Mouse (Mus musculus) bone marrow macrophage, adult 2 months (primary cell): ENCODE results near the gene Stat3. TPM values are rescaled to one million over a fixed set of nuclear protein-coding genes. Genes with fewer than 3 reads are reported as not detected.

Source experiments
- H3K27ac ChIP-seq: 2 replicates; pipeline ENCODE4 v1.5.1; 2012; ENCODE audit warnings: low read depth, low read length; ENCODE audit not compliant: insufficient read depth
- H3K4me1 ChIP-seq: 2 replicates; pipeline ENCODE4 v1.6.1; 2012; ENCODE audit warnings: low read length; ENCODE audit not compliant: control insufficient read depth, insufficient read depth
- H3K4me3 ChIP-seq: 2 replicates; pipeline ENCODE4 v1.5.1; 2012; ENCODE audit warnings: mild to moderate bottlenecking, low read length, moderate library complexity; ENCODE audit not compliant: insufficient read depth
- CTCF ChIP-seq: IDR thresholded peaks from 2 replicates; pipeline ENCODE4 v1.5.1; 2012; ENCODE audit warnings: low read depth, mild to moderate bottlenecking, low read length, moderate library complexity
- POLR2A ChIP-seq: IDR thresholded peaks from 2 replicates; pipeline ENCODE4 v1.6.1; 2012; ENCODE audit warnings: mild to moderate bottlenecking, low read depth, low read length, borderline replicate concordance
- polyA plus RNA-seq: library from polyadenylated mRNA; stranded (reverse); fragments of >200 nt; gene quantifications from 2 replicates; pipeline ENCODE4 v1.2.4, GENCODE M21; 2012; ENCODE audit not compliant: missing spikeins, insufficient read depth, insufficient read length

The Stat3 gene
- polyA plus RNA-seq, 1 experiment = 73.3 TPM

DNA sequence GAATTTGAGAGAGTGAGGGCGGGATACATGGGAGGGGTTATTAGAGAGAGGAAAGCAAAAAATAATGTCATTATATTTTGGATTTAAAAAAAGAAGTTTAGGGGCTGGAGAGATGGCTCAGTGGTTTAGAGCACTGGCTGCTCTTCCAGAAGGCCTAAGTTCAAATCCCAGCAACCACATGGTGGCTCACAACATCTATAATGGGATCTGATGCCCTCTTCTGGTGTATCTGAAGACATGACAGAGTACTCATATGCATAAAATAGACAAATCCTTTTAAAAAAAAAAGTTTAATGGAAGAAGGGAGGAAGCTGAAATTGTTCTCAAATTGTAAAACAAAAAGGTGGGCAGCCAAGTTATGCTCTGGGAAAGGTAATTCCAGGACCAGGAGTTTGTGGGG lies 10.2 kb upstream of the Stat3 start:
- peaks cover 17% of the 10 kb centered on the region for H3K4me1 ChIP-seq
- H3K27ac ChIP-seq = no peak overlapping the region
- H3K4me3 ChIP-seq = no peak overlapping the region
- no peak for TF ChIP-seq POLR2A
- no peak for TF ChIP-seq CTCF

- no peak for TF ChIP-seq CTCF
- no peak for TF ChIP-seq POLR2A
- H3K4me1 ChIP-seq = peaks cover 17% of the 10 kb centered on the region
- no peak overlapping the region for H3K4me3 ChIP-seq
- no peak overlapping the region for H3K27ac ChIP-seq
These were observed 9.0 kb upstream of the Stat3 start for GRCm38 (mm10) chr11:100948317-100948716.

- Histone ChIP-seq H3K4me1 (peaks cover 14% of the 10 kb centered on the region), H3K27ac (no peak overlapping the region), H3K4me3 (no peak overlapping the region)
- TF ChIP-seq POLR2A = no peak
- no peak for TF ChIP-seq CTCF
These were observed 8.2 kb upstream of the Stat3 start for GRCm38 (mm10) chr11:100947548-100947947.

DNA sequence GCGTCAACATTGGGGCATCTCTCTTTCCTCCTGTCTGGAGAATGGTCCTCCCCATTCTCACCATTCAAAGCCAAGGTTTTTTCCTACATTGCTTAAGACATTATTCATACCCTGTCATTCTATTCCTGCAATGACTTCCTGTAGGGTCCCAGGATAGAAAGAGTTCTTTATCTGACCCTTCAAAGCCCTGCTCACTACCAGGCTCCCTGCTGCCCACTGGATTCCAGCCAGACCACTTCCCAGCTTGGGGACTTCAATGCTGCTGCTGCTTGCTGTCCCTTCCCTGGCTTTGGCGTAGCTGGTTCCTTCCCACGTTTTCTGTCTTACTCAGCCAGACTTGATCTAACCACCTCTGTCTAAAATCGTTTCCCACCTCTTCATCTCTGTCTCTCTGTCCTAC lies 7.5 kb upstream of the Stat3 start:
- Histone ChIP-seq H3K4me3 (no peak overlapping the region), H3K27ac (no peak overlapping the region), H3K4me1 (peaks cover 7% of the 10 kb centered on the region)
- TF ChIP-seq CTCF = no peak
- no peak for TF ChIP-seq POLR2A

GRCm38 (mm10) chr11:100942388-100942787 lies 3.0 kb upstream of the Stat3 start:
- no peak overlapping the region for H3K27ac ChIP-seq
- no peak overlapping the region for H3K4me3 ChIP-seq
- H3K4me1 ChIP-seq = peaks cover 5% of the 10 kb centered on the region; the same call in 1 of the 2 replicates
- TF ChIP-seq POLR2A (no peak), CTCF (no peak)

DNA sequence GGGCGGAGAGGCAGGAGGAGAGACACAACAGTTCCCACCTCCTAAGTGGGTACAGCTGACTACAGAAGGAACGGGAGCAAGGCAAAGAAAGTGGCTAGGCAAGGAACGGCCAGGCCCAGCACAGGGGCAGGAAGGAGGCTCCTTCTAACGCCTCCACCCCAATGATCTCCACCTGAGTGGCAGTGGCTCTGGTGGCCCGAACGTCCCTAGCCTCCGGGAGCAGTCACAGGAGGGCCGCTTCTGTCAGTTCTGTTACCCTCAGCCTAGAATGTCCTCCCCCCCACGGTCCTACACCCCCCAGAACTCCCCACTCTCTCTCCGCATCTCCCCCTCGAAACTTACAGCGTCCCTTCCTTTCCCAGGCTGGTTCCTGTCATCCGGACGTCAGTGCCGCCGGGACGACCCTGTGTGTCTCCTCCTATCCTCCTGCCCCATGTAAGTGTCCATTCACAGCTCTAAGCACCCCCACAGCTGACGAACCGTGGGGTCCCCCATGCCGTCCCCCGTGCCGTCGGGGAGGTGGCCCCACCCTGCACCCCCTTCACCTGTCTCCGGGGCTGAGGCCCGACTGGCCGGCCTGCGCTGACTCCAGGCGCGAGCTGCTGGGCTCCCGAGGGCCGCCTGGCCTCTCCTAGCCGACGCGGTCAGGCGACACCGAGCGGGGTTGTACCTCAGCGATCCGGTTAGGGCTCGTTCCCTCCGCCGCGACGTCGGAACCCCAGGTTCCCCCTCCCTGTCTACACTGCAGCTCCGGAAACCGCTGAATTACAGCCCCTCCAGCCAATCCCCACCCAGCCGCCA lies 429 bp downstream of the Stat3 start:
- Histone ChIP-seq H3K4me3 (peak overlapping the region; percentile 77), H3K4me1 (peaks cover 33% of the 10 kb centered on the region), H3K27ac (peak overlapping the region; percentile 73)
- TF ChIP-seq POLR2A (no peak), CTCF (no peak)

GRCm38 (mm10) chr11:100938112-100938511 lies 1.2 kb downstream of the Stat3 start:
- TF ChIP-seq CTCF = no peak
- TF ChIP-seq POLR2A = no peak
- Histone ChIP-seq H3K4me1 (peaks cover 35% of the 10 kb centered on the region), H3K4me3 (peak overlapping the region; percentile 53), H3K27ac (peak overlapping the region; percentile 50)

DNA sequence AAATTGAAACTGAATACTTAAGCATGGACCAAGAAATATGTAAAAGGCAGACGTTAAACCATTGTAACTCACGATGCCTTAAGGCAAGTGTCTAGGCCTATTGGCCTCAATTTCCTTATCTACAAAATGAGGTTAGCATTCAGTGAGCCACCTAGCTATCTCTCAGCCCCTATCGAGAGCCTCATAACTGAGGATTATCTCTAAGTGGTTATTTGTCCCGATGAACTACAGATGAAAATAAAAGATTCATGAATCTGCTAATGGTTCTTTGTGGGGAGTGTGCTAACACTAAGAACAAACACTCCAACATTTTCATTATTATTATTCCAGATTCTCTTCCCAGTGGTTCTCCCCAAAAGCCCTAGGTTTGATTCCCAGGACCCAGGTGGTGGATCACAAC lies 2.0 kb downstream of the Stat3 start:
- Histone ChIP-seq H3K4me3 (no peak overlapping the region), H3K27ac (no peak overlapping the region), H3K4me1 (peaks cover 35% of the 10 kb centered on the region)
- TF ChIP-seq POLR2A (no peak), CTCF (no peak)

- Histone ChIP-seq H3K4me1 (peaks cover 41% of the 10 kb centered on the region), H3K4me3 (no peak overlapping the region), H3K27ac (no peak overlapping the region)
- TF ChIP-seq POLR2A (no peak), CTCF (no peak)
These were observed 3.7 kb downstream of the Stat3 start for GRCm38 (mm10) chr11:100935373-100936355.
